Mouse (Mus musculus) erythroblast, embryonic 14.5 days (primary cell): ENCODE measurements around the gene Wbp2nl. TPM values are rescaled to one million over a fixed set of nuclear protein-coding genes. Genes with fewer than 3 reads are reported as not detected.

Experiments
- H3K27me3 ChIP-seq: 2 replicates; pipeline ENCODE4 v1.6.1; 2012; ENCODE audit warnings: inconsistent platforms; ENCODE audit not compliant: control insufficient read depth
- H3K36me3 ChIP-seq: 2 replicates; pipeline ENCODE4 v1.6.1; 2012; ENCODE audit warnings: mild to moderate bottlenecking, inconsistent platforms; ENCODE audit not compliant: control insufficient read depth
- H3K4me1 ChIP-seq: 2 replicates; pipeline ENCODE4 v1.6.1; 2012; ENCODE audit warnings: inconsistent platforms; ENCODE audit not compliant: control insufficient read depth
- H3K4me3 ChIP-seq: replicated peaks from 2 replicates; pipeline ENCODE3; 2012; ENCODE audit warnings: moderate library complexity, mild to moderate bottlenecking, inconsistent platforms
- H3K9me3 ChIP-seq: 2 replicates; pipeline ENCODE4 v1.6.1; 2012; ENCODE audit warnings: low read length, inconsistent platforms, mixed read lengths; ENCODE audit not compliant: control insufficient read depth
- GATA1 ChIP-seq: IDR thresholded peaks from 2 replicates; pipeline ENCODE4 v1.6.1; 2012; ENCODE audit warnings: low read length, inconsistent platforms, mixed read lengths
- TAL1 ChIP-seq: IDR thresholded peaks from 3 replicates; pipeline ENCODE4 v1.6.1; 2012; ENCODE audit warnings: low read length, inconsistent platforms, mixed read lengths
- polyA plus RNA-seq: library from polyadenylated mRNA; stranded (reverse); fragments of >175 nt; gene quantifications from 2 replicates; pipeline ENCODE4 v1.2.3, GENCODE M21; 2012

Wbp2nl gene
- not detected in 2 replicates for polyA plus RNA-seq

DNA sequence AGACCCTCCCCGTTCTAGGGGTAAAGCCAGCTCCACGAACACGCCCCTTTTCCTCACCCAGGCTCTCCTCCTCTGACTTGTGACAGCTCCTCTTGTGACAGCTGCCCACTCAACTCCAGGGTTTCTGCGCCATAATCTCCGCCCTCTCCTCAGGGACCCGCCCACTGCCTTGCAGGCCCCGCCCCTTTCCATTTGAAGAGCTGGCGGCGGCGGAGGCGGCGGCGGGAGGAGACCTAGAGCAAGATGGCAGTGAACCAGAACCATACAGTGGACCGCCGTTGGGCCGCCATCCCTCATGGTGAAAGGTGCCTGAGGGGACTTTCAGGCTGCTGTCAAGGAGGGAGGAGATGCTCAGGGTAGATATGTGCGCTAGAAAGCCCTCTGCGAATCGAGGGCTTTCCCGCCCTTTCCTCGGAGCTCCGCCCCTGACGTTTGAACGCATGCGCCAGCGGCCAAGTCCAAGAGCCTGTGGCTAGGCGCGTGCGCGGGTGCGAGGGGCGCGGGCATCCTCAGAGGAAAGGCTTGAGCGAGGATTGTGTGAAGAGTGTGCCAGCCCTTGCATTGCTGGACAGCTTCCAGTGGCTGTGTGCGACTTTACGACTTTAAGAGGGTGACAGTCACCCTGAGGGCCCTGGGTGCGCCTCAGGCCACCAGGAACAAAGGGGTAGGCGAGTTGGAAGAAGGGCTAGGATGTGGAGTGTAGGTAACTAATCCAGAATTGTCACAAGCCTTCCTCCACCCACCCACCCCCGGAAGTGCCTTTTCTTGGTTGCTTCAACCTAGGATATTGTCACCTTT, at the start of gene Wbp2nl:
Wbp2nl (plus strand) TSS at position 191 of the 798 bp plus-strand sequence.
- Histone ChIP-seq H3K27me3 (peaks cover 9% of the 10 kb centered on the region), H3K4me1 (peaks cover 13% of the 10 kb centered on the region), H3K4me3 (no peak within 1 kb of the TSS), H3K36me3 (no peaks in the 10 kb centered on the region), H3K9me3 (peaks cover 6% of the 10 kb centered on the region)
- no peak for TF ChIP-seq TAL1
- no peak for TF ChIP-seq GATA1

DNA sequence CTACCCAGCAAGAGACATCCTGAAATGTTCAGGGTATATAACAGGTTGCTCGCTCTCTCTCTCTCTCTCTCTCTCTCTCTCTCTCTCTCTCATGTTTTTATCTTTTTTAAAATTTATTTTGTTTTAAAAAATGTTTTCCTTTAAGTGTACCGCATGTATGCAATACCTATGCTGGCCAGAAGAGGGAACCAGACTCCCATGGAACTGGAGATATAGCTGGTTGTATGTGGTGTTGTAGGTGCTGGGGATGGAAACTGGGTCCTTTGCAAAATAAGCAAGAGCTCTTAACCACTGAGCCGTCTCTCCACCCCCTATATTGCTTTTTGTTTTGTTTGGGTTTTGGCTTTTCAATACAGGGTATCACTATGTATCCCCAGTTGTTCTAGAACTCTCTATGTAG, 47.2 kb upstream of the Wbp2nl start:
- peaks cover 4% of the 10 kb centered on the region for H3K9me3 ChIP-seq
- no peak overlapping the region for H3K4me3 ChIP-seq
- TF ChIP-seq TAL1 (no peak), GATA1 (no peak)
- H3K27me3 ChIP-seq: peaks cover 6% of the 10 kb centered on the region
- H3K36me3 ChIP-seq: no peaks in the 10 kb centered on the region
- H3K4me1 ChIP-seq: no peaks in the 10 kb centered on the region

DNA sequence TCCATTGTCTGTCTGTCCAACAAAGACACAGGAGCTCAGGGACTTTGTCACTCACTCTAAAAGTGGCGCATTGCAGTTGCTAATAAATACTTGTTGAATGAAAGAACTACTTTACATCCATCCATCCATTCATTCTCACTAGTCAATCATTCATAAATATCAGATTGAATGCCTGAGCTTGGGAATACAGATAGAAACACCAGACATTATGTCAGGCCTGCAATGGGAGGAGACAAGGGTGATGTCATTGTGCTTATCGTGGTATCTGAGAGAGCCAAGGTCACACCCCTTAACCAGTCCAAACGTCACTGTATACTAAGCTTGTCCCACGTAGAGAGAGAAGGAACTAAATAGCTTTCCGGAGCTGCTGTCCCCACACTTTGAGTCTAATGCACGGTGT, 46.7 kb upstream of the Wbp2nl start, which contains the start of gene 1500009C09Rik:
1500009C09Rik (plus strand) TSS at position 301 of the 400 bp plus-strand sequence.
- Histone ChIP-seq H3K27me3 (peaks cover 6% of the 10 kb centered on the region), H3K4me3 (no peak within 1 kb of the TSS), H3K36me3 (no peaks in the 10 kb centered on the region), H3K4me1 (no peaks in the 10 kb centered on the region), H3K9me3 (peaks cover 4% of the 10 kb centered on the region)
- TF ChIP-seq TAL1 (no peak), GATA1 (no peak)

DNA sequence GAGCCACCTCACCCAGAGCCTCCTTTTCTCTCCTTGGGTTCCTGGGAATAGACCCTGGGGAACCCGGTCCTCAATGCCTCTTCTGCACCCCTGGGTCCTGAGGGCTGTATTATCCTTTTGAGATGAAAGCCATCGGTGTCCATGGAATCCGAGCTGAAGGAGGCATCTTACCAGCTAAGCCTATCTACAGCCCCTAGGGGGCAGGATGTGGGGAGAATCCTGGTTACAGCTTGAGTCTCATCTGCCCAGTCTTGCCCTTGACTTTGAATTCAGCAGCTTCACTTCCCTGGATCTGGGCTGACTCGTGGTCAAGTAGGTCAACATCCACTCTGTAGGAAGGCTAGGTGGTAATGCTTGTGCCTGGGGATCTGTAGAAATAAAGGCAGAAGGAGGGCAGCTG, 43.5 kb upstream of the Wbp2nl start:
- no peaks in the 10 kb centered on the region; the same call in 1 of the 2 replicates for H3K4me1 ChIP-seq
- TF ChIP-seq GATA1: no peak
- no peak for TF ChIP-seq TAL1
- H3K9me3 ChIP-seq: peaks cover 4% of the 10 kb centered on the region
- peaks cover 11% of the 10 kb centered on the region for H3K27me3 ChIP-seq
- no peaks in the 10 kb centered on the region for H3K36me3 ChIP-seq
- H3K4me3 ChIP-seq: no peak overlapping the region

DNA sequence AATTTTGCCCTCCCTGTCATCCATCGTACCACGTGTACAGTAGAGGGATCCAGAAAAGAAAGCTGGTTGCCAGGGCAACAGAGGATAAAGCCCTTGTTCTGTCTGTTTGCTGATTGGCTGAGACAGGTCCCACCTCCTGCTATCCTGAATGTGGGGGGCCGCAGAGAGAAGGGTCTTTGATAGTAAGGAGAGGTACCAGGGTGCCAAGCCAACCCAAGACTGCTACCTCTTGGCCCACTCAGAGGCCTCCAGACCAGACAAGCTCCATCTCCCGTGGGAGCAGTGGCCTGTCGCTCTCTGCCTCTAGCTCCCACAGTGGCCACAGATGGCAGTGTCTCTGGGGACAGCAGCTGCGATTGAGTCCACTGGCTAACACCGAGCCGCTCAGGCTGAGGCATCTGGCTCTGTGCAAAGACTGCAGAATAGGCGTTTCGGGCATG, 42.8 kb upstream of the Wbp2nl start:
- Histone ChIP-seq H3K4me1 (no peaks in the 10 kb centered on the region; the same call in 1 of the 2 replicates), H3K4me3 (no peak overlapping the region), H3K36me3 (no peaks in the 10 kb centered on the region), H3K27me3 (peaks cover 11% of the 10 kb centered on the region), H3K9me3 (peaks cover 4% of the 10 kb centered on the region)
- TF ChIP-seq GATA1 (no peak), TAL1 (no peak)

DNA sequence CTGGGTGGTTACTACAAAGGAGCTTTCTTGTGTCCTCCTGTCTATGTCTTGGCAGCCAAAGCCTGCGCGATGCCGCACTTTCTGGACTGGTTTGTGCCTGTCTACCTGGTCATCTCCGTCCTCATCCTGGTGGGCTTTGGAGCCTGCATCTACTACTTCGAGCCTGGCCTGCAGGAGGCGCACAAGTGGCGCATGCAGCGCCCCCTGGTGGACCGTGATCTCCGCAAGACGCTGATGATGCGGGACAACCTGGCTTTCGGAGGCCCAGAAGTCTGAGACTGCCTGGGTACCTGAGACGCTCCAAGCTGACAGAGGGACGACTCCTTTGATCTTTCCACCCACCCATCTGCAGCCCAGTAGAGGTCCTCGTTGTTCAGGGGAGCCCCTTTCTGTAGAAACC, 39.2 kb upstream of the Wbp2nl start:
- H3K4me3 ChIP-seq: no peak overlapping the region
- H3K4me1 ChIP-seq: no peaks in the 10 kb centered on the region; the same call in 1 of the 2 replicates
- H3K36me3 ChIP-seq: no peaks in the 10 kb centered on the region
- TF ChIP-seq TAL1 (no peak), GATA1 (no peak)
- peaks cover 11% of the 10 kb centered on the region for H3K27me3 ChIP-seq
- H3K9me3 ChIP-seq: no peaks in the 10 kb centered on the region

DNA sequence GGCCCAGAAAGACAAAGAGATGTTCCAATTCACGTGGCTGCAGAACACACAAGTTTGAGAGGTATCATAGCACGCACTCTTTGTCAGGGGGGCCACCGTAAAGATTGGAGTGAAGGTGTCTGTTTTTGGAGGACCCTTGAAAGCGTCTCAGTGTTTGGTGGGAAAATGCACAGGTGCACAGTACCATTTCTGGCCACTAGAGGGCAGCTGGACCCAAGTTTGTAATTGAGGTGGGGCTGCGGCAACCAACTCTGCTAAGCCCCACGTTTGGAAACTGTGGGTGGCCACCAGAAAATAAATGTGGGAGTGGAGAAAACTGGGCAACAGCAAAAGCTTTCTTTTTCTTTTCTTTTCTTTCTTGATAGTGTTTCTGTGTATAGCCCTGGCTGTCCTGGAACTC, 32.4 kb upstream of the Wbp2nl start:
- Histone ChIP-seq H3K4me3 (no peak overlapping the region), H3K4me1 (no peaks in the 10 kb centered on the region), H3K27me3 (no peaks in the 10 kb centered on the region), H3K36me3 (no peaks in the 10 kb centered on the region), H3K9me3 (no peaks in the 10 kb centered on the region)
- TF ChIP-seq GATA1 (no peak), TAL1 (no peak)

DNA sequence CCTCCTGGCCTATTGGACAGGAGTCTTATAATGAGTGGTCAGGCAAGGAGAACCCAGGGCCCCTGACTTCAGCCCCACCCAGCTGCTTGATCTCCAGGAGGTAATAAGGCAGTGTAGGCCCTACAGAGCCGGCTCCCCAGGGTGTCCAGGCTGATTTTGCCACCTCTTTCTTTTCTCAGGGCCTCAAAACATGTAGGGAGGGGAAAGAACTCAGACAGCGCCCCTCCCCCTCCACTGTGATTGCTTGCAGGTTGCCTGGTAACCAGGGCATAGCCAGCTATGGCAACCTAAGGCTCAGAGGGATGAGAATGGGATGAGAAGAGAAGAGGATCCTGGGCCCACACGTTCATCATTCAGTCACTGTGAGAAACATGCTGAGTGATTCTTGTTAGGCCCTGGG, 30.6 kb upstream of the Wbp2nl start:
- H3K4me3 ChIP-seq: no peak overlapping the region
- no peaks in the 10 kb centered on the region for H3K4me1 ChIP-seq
- TF ChIP-seq TAL1: no peak
- no peak for TF ChIP-seq GATA1

DNA sequence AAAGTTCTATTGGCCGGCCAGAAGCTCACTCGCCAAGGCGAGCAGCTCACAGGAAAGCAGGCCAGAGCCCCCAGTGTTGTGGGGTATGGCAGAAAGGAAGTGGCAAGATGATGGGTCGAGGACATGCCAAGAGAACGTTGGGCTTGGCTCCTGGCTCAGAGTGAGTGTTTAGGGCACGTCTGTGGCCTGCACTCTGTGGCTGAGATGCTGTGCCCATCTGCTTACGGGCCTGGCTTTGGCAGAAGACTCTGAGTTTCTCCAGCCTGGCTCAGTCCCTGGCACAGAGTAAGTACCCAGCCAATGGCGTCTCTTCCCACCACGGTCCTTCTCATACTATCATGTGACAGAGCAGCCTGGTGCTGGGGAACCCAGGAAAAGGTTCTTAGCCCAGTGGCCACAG, 30.0 kb upstream of the Wbp2nl start:
- TF ChIP-seq TAL1 (no peak), GATA1 (no peak)
- H3K4me3 ChIP-seq: no peak overlapping the region
- H3K36me3 ChIP-seq: no peaks in the 10 kb centered on the region
- H3K9me3 ChIP-seq: no peaks in the 10 kb centered on the region
- H3K27me3 ChIP-seq: peaks cover 13% of the 10 kb centered on the region
- no peaks in the 10 kb centered on the region for H3K4me1 ChIP-seq

More for the DNA sequence above, 30.6 kb upstream of the Wbp2nl start:
- H3K9me3 ChIP-seq: no peaks in the 10 kb centered on the region
- peaks cover 7% of the 10 kb centered on the region for H3K27me3 ChIP-seq
- H3K36me3 ChIP-seq: no peaks in the 10 kb centered on the region
